Mouse (Mus musculus): ENCODE measurements at regions not wholly inside any gene's neighbourhood (a gene's known extent, or its start where the extent isn't known, plus 50 kb on each side); places are given as distances from the start of the nearest gene placed in this dataset.

- no peak overlapping the region for H3K4me3 ChIP-seq (replicated peaks)
- no peak overlapping the region for H3K4me2 ChIP-seq
- H3K4me1 ChIP-seq (replicated peaks), result no peaks in the 10 kb centered on the region
- no peak for DNase-seq
- no peaks in the 10 kb centered on the region for H3K9me3 ChIP-seq (replicated peaks)
- ATAC-seq (ENCODE audit: low read depth), result no peak
- no peaks in the 10 kb centered on the region for H3K36me3 ChIP-seq
- no peak overlapping the region for H3K9ac ChIP-seq
- no peaks in the 10 kb centered on the region for H3K27me3 ChIP-seq
- no peak overlapping the region for H3K27ac ChIP-seq
Observed at GRCm38 (mm10) chr3:60267416-60268174, 185.9 kb downstream of the Sucnr1 start.

DNA sequence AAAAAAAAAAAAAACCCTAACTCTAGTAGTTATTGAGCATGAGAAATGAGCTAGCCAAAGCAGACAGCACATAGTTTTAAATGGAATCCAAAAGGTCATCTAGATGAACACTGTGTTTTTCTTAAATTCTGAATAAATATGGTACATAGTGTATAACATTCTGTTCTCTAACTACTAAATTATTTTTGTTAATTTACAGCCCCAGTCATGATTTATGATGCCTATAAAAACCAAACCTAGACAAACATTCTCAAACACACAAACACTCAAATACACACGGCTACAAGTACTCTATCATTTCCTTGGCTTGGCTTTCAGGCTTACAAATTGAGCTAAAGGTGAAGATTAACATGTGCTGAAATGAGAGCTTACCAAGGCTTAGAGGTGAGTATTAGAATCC lies 188.8 kb downstream of the Sucnr1 start:
- WGBS (ENCODE audit: insufficient replicate concordance), result 75% methylated on average over 1 of the region's 1 CpGs
- no peak for ATAC-seq (ENCODE audit: low read depth)
- H3K4me1 ChIP-seq (replicated peaks), result no peaks in the 10 kb centered on the region
- no peak overlapping the region for H3K27ac ChIP-seq
- no peaks in the 10 kb centered on the region for H3K36me3 ChIP-seq
- no peak overlapping the region for H3K4me2 ChIP-seq
- DNase-seq, result no peak
- no peaks in the 10 kb centered on the region for H3K9me3 ChIP-seq (replicated peaks)
- no peak overlapping the region for H3K4me3 ChIP-seq (replicated peaks)
- H3K9ac ChIP-seq, result no peak overlapping the region
- no peaks in the 10 kb centered on the region for H3K27me3 ChIP-seq

GRCm38 (mm10) chr3:60273744-60274143 lies 192.1 kb downstream of the Sucnr1 start:
- H3K27me3 ChIP-seq, result no peaks in the 10 kb centered on the region
- H3K9ac ChIP-seq, result no peak overlapping the region
- no peaks in the 10 kb centered on the region for H3K4me1 ChIP-seq (replicated peaks)
- no peaks in the 10 kb centered on the region for H3K36me3 ChIP-seq
- H3K27ac ChIP-seq, result no peak overlapping the region
- DNase-seq (no peak), ATAC-seq (ENCODE audit: low read depth) (no peak)
- no peaks in the 10 kb centered on the region for H3K9me3 ChIP-seq (replicated peaks)
- no peak overlapping the region for H3K4me2 ChIP-seq
- no peak overlapping the region for H3K4me3 ChIP-seq (replicated peaks)
- WGBS (ENCODE audit: insufficient replicate concordance), result 58% methylated on average over 1 of the region's 1 CpGs

GRCm38 (mm10) chr3:60275249-60275838 lies 193.7 kb downstream of the Sucnr1 start:
- Histone ChIP-seq H3K4me1 (replicated peaks) (no peaks in the 10 kb centered on the region), H3K9ac (no peak overlapping the region), H3K9me3 (replicated peaks) (no peaks in the 10 kb centered on the region), H3K4me2 (no peak overlapping the region), H3K27me3 (no peaks in the 10 kb centered on the region), H3K36me3 (no peaks in the 10 kb centered on the region), H3K27ac (no peak overlapping the region), H3K4me3 (replicated peaks) (no peak overlapping the region)
- 67% methylated on average over 6 of the region's 6 CpGs for WGBS (ENCODE audit: insufficient replicate concordance)
- ATAC-seq (ENCODE audit: low read depth) (no peak), DNase-seq (no peak)

DNA sequence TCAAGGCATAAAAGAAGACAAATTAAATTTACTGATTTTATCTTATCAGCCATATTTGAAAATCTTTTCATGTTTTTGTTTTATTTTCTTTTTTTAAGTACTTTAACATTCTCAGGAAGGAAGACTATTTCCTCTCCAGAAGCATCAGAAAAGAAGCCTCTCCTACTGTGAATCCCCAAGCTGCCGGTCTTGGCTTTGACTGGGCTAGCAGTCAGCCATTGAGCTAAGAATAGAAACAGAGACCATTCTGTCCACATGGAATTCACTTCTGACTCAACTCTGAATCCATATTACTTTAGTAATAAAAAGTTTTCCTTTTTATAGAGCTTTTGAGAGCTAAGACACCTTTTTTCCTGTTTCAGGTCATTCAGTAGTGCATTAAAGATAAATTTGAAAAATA lies 194.8 kb upstream of the Mbnl1 start:
- no peak for ATAC-seq (ENCODE audit: low read depth)
- 63% methylated on average over 1 of the region's 1 CpGs for WGBS (ENCODE audit: insufficient replicate concordance)
- H3K9ac ChIP-seq, result no peak overlapping the region

DNA sequence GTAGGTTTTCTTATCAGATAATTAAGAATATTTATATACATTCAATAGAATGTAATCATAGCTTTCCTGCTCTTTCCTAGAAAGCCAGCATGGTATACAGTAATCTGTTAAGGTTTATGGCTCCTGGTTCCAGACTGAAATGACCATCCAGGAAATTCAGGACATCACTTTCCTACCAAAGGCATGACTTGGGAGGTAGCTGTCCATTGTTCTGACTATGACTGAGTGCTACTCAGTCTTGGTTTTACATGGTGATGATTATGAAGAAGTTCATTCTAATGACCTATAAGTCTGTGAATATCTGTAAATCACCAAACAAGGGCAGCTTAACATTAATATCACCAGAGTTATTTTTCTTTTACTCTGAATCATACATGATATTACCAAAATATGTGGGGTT lies 191.4 kb upstream of the Mbnl1 start:
- no peak overlapping the region for H3K27ac ChIP-seq
- no peak for DNase-seq

More for the DNA sequence above, 194.8 kb upstream of the Mbnl1 start:
- Histone ChIP-seq H3K4me1 (replicated peaks) (no peaks in the 10 kb centered on the region), H3K9me3 (replicated peaks) (no peaks in the 10 kb centered on the region), H3K27ac (no peak overlapping the region), H3K4me2 (no peak overlapping the region), H3K27me3 (no peaks in the 10 kb centered on the region), H3K36me3 (no peaks in the 10 kb centered on the region), H3K4me3 (replicated peaks) (no peak overlapping the region)
- no peak for DNase-seq

DNA sequence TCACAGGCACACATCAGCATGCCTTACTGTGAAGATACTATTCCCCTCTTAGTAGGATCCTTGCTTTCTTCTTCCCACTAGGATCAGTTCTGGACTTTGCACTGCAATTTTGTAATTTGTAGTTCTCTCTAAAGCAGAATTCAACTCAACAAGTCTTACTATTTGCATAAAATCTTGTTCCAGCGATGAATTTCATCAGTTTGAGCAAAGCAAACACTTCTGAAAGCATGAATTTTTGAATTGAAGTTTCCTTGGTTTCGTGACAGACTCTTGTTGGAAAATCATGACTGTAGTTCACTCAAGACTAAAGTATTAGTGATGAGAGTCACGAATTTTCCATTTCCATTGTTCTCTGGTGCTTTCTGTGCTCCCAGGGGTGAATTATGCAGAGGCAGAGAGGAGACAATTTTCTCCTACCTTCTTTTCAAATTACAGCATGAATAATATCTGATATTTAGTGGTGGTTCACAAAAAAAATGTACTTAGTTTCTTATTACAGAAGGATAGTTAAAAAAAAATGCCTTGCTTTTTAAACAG lies 190.6 kb upstream of the Mbnl1 start:
- Histone ChIP-seq H3K9ac (no peak overlapping the region), H3K36me3 (no peaks in the 10 kb centered on the region), H3K4me2 (no peak overlapping the region), H3K4me3 (replicated peaks) (no peak overlapping the region), H3K27ac (no peak overlapping the region), H3K4me1 (replicated peaks) (no peaks in the 10 kb centered on the region), H3K9me3 (replicated peaks) (no peaks in the 10 kb centered on the region), H3K27me3 (no peaks in the 10 kb centered on the region)
- ATAC-seq (ENCODE audit: low read depth), result no peak
- 36% methylated on average over 3 of the region's 3 CpGs for WGBS (ENCODE audit: insufficient replicate concordance)
- DNase-seq, result no peak

More for the DNA sequence above, 191.4 kb upstream of the Mbnl1 start:
- Histone ChIP-seq H3K4me2 (no peak overlapping the region), H3K4me1 (replicated peaks) (no peaks in the 10 kb centered on the region), H3K9me3 (replicated peaks) (no peaks in the 10 kb centered on the region), H3K9ac (no peak overlapping the region), H3K4me3 (replicated peaks) (no peak overlapping the region), H3K27me3 (no peaks in the 10 kb centered on the region), H3K36me3 (no peaks in the 10 kb centered on the region)
- no peak for ATAC-seq (ENCODE audit: low read depth)

DNA sequence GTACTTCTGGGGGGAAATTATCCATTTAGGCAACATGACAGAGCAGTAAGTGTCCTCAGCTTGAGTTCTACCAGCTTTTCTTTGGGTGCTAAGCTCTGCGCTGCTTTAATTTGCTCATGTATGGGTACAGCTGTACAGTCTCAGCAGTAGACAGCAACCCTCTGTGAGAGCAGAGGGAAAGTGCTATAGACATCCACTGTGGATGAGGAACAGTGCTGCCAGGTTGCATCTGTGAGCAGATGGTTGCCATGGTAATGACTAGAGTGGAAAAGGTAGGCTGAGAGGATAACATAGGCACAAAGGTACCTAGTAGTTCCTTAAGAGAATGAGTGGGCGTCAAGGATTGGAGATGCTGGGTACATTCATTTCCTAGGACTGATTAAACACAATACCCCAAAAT lies 180.5 kb upstream of the Mbnl1 start:
- no peaks in the 10 kb centered on the region for H3K4me1 ChIP-seq (replicated peaks)
- no peaks in the 10 kb centered on the region for H3K36me3 ChIP-seq
- no peak overlapping the region for H3K27ac ChIP-seq
- H3K9me3 ChIP-seq (replicated peaks), result no peaks in the 10 kb centered on the region
- no peaks in the 10 kb centered on the region for H3K27me3 ChIP-seq
- H3K4me2 ChIP-seq, result no peak overlapping the region
- DNase-seq, result no peak
- no peak overlapping the region for H3K4me3 ChIP-seq (replicated peaks)
- WGBS (ENCODE audit: insufficient replicate concordance), result 75% methylated on average over 2 of the region's 2 CpGs
- no peak overlapping the region for H3K9ac ChIP-seq
- no peak for ATAC-seq (ENCODE audit: low read depth)

- H3K4me1 ChIP-seq (replicated peaks), result no peaks in the 10 kb centered on the region
- H3K27ac ChIP-seq, result no peak overlapping the region
- H3K4me2 ChIP-seq, result no peak overlapping the region
- no peaks in the 10 kb centered on the region for H3K9me3 ChIP-seq (replicated peaks)
- WGBS (ENCODE audit: insufficient replicate concordance), result 70% methylated on average over 2 of the region's 2 CpGs
- DNase-seq, result no peak
- no peak overlapping the region for H3K9ac ChIP-seq
- H3K36me3 ChIP-seq, result no peaks in the 10 kb centered on the region
- no peak overlapping the region for H3K4me3 ChIP-seq (replicated peaks)
- H3K27me3 ChIP-seq, result no peaks in the 10 kb centered on the region
- no peak for ATAC-seq (ENCODE audit: low read depth)
Observed at GRCm38 (mm10) chr3:60292940-60293339, 179.7 kb upstream of the Mbnl1 start.

DNA sequence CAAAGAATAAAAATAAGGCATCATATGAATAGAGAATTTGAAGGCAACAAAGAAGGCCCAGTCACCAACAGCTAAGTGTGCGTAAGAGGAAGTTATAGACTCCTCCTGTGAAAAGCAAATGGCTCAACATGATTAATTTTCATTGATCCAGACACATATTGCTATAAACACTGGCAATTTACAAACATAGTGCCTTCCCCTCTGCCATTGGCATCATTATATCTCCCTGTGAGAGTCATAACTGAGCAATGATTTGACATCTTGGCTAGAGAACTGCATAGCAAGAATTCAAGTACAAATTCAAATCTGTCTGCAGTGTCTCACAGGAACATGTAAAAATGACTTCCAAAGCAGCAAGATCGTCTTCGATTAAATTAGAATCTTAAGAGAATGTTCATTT lies 167.2 kb upstream of the Mbnl1 start:
- no peak overlapping the region for H3K27ac ChIP-seq
- H3K4me1 ChIP-seq (replicated peaks), result no peaks in the 10 kb centered on the region
- WGBS (ENCODE audit: insufficient replicate concordance), result 72% methylated on average over 3 of the region's 3 CpGs
- no peak overlapping the region for H3K9ac ChIP-seq
- ATAC-seq (ENCODE audit: low read depth) (no peak), DNase-seq (no peak)
- no peaks in the 10 kb centered on the region for H3K9me3 ChIP-seq (replicated peaks)
- no peak overlapping the region for H3K4me2 ChIP-seq
- no peaks in the 10 kb centered on the region for H3K27me3 ChIP-seq
- no peaks in the 10 kb centered on the region for H3K36me3 ChIP-seq
- H3K4me3 ChIP-seq (replicated peaks), result no peak overlapping the region

DNA sequence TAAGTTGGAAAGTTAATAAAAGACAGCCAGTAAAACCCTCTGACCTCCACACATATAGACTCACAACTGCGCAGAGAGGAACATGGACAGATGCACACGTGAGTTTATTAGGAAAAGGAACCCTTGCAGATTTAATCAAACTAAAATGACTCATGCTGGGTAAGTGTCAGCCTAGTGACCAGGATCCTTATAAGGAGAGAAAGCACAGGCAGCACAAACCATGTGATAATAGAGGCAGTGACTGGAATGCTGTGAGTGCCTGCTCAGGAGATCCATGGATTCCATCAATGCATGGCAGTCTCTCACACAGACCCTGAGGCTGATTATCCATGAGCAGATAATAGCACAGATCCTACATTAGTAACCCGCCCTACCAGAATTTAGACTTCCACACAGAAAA lies 162.2 kb upstream of the Mbnl1 start:
- Histone ChIP-seq H3K4me3 (replicated peaks) (no peak overlapping the region), H3K27me3 (no peaks in the 10 kb centered on the region), H3K27ac (no peak overlapping the region), H3K4me1 (replicated peaks) (no peaks in the 10 kb centered on the region), H3K36me3 (no peaks in the 10 kb centered on the region), H3K4me2 (no peak overlapping the region), H3K9me3 (replicated peaks) (no peaks in the 10 kb centered on the region), H3K9ac (no peak overlapping the region)
- DNase-seq (no peak), ATAC-seq (ENCODE audit: low read depth) (no peak)
- WGBS (ENCODE audit: insufficient replicate concordance), result 63% methylated on average over 3 of the region's 3 CpGs

DNA sequence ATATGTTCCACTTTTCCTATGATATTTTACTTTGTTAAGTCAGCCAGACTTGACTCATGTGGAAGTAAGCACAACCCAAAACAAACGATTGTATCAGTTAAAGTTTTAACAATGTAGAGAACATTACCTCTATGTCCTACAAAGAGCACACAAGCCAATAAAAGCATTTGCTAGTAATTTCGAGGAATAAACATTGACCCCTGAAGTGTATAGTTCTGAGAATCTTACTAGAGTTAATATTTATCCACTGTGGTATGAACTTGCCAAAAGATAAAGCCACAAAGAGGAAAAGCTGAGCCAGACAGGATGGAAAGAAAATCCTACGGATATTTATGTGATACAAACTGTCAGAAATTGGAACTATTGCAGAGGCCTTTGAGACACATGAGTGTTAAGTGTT lies 161.5 kb upstream of the Mbnl1 start:
- H3K4me3 ChIP-seq (replicated peaks), result no peak overlapping the region
- H3K4me1 ChIP-seq (replicated peaks), result no peaks in the 10 kb centered on the region
- no peak overlapping the region for H3K4me2 ChIP-seq
- 40% methylated on average over 3 of the region's 3 CpGs for WGBS (ENCODE audit: insufficient replicate concordance)
- DNase-seq (no peak), ATAC-seq (ENCODE audit: low read depth) (no peak)
- no peak overlapping the region for H3K9ac ChIP-seq
- H3K27ac ChIP-seq, result no peak overlapping the region
- H3K27me3 ChIP-seq, result no peaks in the 10 kb centered on the region
- H3K36me3 ChIP-seq, result no peaks in the 10 kb centered on the region
- H3K9me3 ChIP-seq (replicated peaks), result no peaks in the 10 kb centered on the region

Data from liver, embryonic 13.5 days (tissue).